Mouse (Mus musculus) C2C12 (cell line): Measurements from ENCODE around the gene Nox1. TPM values are rescaled to one million over a fixed set of nuclear protein-coding genes. Genes with fewer than 3 reads are reported as not detected.

Experiments
- H3K27me3 ChIP-seq: one replicate; pipeline ENCODE4 v1.6.1; 2011; ENCODE audit not compliant: control insufficient read depth, insufficient read depth, insufficient read length
- H3K36me3 ChIP-seq: one replicate; pipeline ENCODE4 v1.6.1; 2011; ENCODE audit not compliant: control insufficient read depth, insufficient read depth
- H3K4me3 ChIP-seq: one replicate; pipeline ENCODE4 v1.5.1; 2011; ENCODE audit warnings: mild to moderate bottlenecking, control low read depth; ENCODE audit not compliant: poor library complexity, insufficient read depth, severe bottlenecking
- H3K79me2 ChIP-seq: one replicate; pipeline ENCODE4 v1.6.1; 2011; ENCODE audit not compliant: control insufficient read depth, insufficient read depth
- H3K79me3 ChIP-seq: one replicate; pipeline ENCODE4 v1.6.1; 2011; ENCODE audit warnings: low read depth, control low read depth
- H3ac ChIP-seq: one replicate; pipeline ENCODE3; 2011; ENCODE audit warnings: low read depth; ENCODE audit not compliant: control insufficient read depth, insufficient read length
- CEBPB ChIP-seq: IDR thresholded peaks from one replicate; pipeline ENCODE4 v1.6.1; 2011; ENCODE audit warnings: low read depth, mild to moderate bottlenecking, control low read depth, moderate library complexity
- CTCF ChIP-seq: IDR thresholded peaks from one replicate; pipeline ENCODE4 v1.5.1; 2011; ENCODE audit not compliant: control insufficient read depth, insufficient read depth, insufficient read length
- FOSL1 ChIP-seq: IDR thresholded peaks from one replicate; pipeline ENCODE4 v1.8.0; 2011; ENCODE audit warnings: mild to moderate bottlenecking, low read length; ENCODE audit not compliant: poor library complexity, insufficient read depth, severe bottlenecking
- MAX ChIP-seq: IDR thresholded peaks from one replicate; pipeline ENCODE4 v1.6.1; 2011; ENCODE audit warnings: mild to moderate bottlenecking, control low read depth
- MYOD1 ChIP-seq: IDR thresholded peaks from one replicate; pipeline ENCODE4 v1.6.1; 2011; ENCODE audit warnings: low read depth; ENCODE audit not compliant: control insufficient read depth, insufficient read length
- MYOG ChIP-seq: IDR thresholded peaks from one replicate; pipeline ENCODE4 v1.6.1; 2011; ENCODE audit not compliant: control insufficient read depth, insufficient read length; ENCODE audit errors: extremely low read depth
- USF1 ChIP-seq: IDR thresholded peaks from one replicate; pipeline ENCODE4 v1.6.1; 2011; ENCODE audit warnings: low read depth, mild to moderate bottlenecking, control low read depth, moderate library complexity
- polyA plus RNA-seq: library from polyadenylated mRNA; unstranded; fragments of >200 nt; fragmentation: generic; extraction: Trizol; gene quantifications from one replicate; pipeline ENCODE4 v1.2.1, GENCODE M21; 2012; ENCODE audit warnings: missing spikeins

Gene Nox1
- polyA plus RNA-seq, 1 experiment = 0.07 TPM

GRCm38 (mm10) chrX:134174699-134175098 is 47.1 kb downstream of the Nox1 start:
- Histone ChIP-seq H3K36me3 (no peaks in the 10 kb centered on the region), H3K79me2 (no peaks in the 10 kb centered on the region), H3K27me3 (no peaks in the 10 kb centered on the region), H3K79me3 (no peaks in the 10 kb centered on the region), H3ac (no peak overlapping the region), H3K4me3 (no peak overlapping the region)
- TF ChIP-seq MYOG (no peak), USF1 (no peak), CTCF (no peak), MYOD1 (no peak)

DNA sequence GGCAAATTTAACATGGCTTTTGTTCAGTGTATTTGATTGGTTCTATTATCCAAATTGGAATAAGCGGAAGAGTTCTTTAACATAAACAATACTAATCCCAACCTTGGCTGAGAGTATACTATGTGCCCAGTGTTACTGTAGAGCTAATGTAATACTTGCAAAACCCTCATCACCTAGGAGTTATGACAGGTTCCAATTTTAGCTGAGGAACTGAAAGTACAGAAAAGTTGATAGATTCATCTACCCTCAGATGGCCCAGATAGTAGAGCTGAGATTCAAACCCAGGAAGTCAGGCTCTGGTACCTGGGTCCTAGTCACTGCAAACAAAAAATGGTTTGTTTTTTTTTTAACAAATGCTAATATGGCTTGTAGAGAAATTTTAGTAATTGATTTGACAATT is 51.2 kb downstream of the Nox1 start:
- Histone ChIP-seq H3K36me3 (no peaks in the 10 kb centered on the region), H3K79me2 (no peaks in the 10 kb centered on the region), H3K27me3 (no peaks in the 10 kb centered on the region), H3K79me3 (no peaks in the 10 kb centered on the region), H3ac (no peak overlapping the region), H3K4me3 (no peak overlapping the region)
- TF ChIP-seq USF1 (no peak), MYOD1 (no peak), MAX (no peak), MYOG (no peak), CTCF (no peak), FOSL1 (no peak), CEBPB (no peak)

- Histone ChIP-seq H3K79me2 (no peaks in the 10 kb centered on the region), H3ac (no peak overlapping the region), H3K27me3 (no peaks in the 10 kb centered on the region), H3K4me3 (no peak overlapping the region), H3K79me3 (no peaks in the 10 kb centered on the region), H3K36me3 (no peaks in the 10 kb centered on the region)
- TF ChIP-seq MAX (no peak), USF1 (no peak), FOSL1 (no peak), MYOG (no peak)
Measured at GRCm38 (mm10) chrX:134163484-134163883, 58.3 kb downstream of the Nox1 start.

- Histone ChIP-seq H3K27me3 (no peaks in the 10 kb centered on the region), H3K36me3 (no peaks in the 10 kb centered on the region), H3K4me3 (no peak overlapping the region), H3K79me3 (no peaks in the 10 kb centered on the region), H3K79me2 (no peaks in the 10 kb centered on the region), H3ac (no peak overlapping the region)
- TF ChIP-seq USF1 (no peak), MAX (no peak), MYOD1 (no peak), CTCF (no peak), FOSL1 (no peak), CEBPB (no peak), MYOG (no peak)
Measured at GRCm38 (mm10) chrX:134162826-134163225, 58.9 kb downstream of the Nox1 start.

DNA sequence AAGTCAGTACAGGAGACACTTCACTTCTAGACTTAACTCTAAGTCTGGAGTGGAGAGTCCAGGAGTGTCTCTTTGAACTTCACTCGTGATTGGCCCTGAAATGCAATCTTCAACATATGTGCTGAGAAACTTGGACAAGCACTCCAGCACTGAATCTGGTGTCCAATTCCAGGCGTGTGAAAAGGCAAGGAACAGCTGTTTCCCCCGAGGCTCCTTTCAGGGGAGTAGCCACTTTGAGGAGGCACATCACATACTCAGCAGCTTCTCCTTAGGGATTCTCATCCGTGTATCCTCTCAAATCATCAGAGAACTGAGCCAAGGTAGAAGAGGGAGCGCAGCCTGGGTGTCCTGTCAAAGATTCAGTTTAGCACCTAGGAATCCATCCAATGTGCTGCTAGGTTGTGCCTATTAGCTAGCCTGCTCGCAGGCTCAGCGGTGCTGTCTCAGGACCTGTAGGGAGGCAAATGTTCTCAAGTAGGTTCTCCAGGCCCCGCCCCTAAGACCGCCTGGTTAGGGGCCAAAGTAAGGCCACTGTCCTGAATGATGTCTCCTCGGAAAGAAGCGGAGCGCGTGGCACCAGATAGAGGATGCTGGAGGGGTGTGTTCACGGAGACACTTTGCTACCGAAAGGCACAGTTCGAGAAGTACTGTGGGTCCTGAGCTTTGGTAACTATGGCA is 59.6 kb downstream of the Nox1 start, which contains the start of gene Xkrx:
Gene Xkrx, minus strand, starts transcription at position 34 of the 678 bp plus-strand sequence.
- no peak within 1 kb of the TSS for H3K4me3 ChIP-seq
- no peaks in the 10 kb centered on the region for H3K79me2 ChIP-seq
- no peaks in the 10 kb centered on the region for H3K79me3 ChIP-seq
- H3K27me3 ChIP-seq = no peaks in the 10 kb centered on the region
- no peak within 1 kb of the TSS for H3ac ChIP-seq
- no peaks in the 10 kb centered on the region for H3K36me3 ChIP-seq
- TF ChIP-seq FOSL1 = no peak
- no peak for TF ChIP-seq MAX
- no peak for TF ChIP-seq MYOG
- TF ChIP-seq CEBPB = no peak
- no peak for TF ChIP-seq MYOD1
- no peak for TF ChIP-seq CTCF
- TF ChIP-seq USF1 = no peak

GRCm38 (mm10) chrX:134160442-134160841 is 61.3 kb downstream of the Nox1 start:
- Histone ChIP-seq H3K27me3 (no peaks in the 10 kb centered on the region), H3K79me3 (no peaks in the 10 kb centered on the region)

More at GRCm38 (mm10) chrX:134160442-134160841, 61.3 kb downstream of the Nox1 start:
- H3K4me3 ChIP-seq = no peak overlapping the region
- TF ChIP-seq CEBPB (peak; percentile 51), USF1 (no peak)
- H3ac ChIP-seq = no peak overlapping the region
- H3K36me3 ChIP-seq = no peaks in the 10 kb centered on the region
- H3K79me2 ChIP-seq = no peaks in the 10 kb centered on the region
